ENCODE assay signal across 8 mouse cellular contexts in genomic region chr17:21708401-21708800, GRCm38 (mm10). TPM values are rescaled to one million over a fixed set of nuclear protein-coding genes. Genes with fewer than 3 reads are reported as not detected.
DNase-seq lines count a peak whose midpoint lies in the region; ATAC-seq lines count a peak whose summit lies in the region.

No protein-coding gene starts in this region.

- peak overlapping the region; percentile 46 for H3K4me2 ChIP-seq in kidney, embryonic 14.5 days (replicated peaks; ENCODE audit: low read depth, low read length)
- H3K4me2 ChIP-seq in embryonic facial prominence, embryonic 13.5 days: peak overlapping the region; percentile 59
- H3K4me2 ChIP-seq in limb, embryonic 11.5 days (ENCODE audit: low read depth, severe bottlenecking): peak overlapping the region; percentile 56

- no peaks in the 10 kb centered on the region for H3K27me3 ChIP-seq in kidney, embryonic 14.5 days (ENCODE audit: control insufficient read depth, insufficient read depth, low read length)
- no peaks in the 10 kb centered on the region for H3K27me3 ChIP-seq in embryonic facial prominence, embryonic 13.5 days
- H3K27me3 ChIP-seq in limb, embryonic 11.5 days (ENCODE audit: control insufficient read depth, insufficient read depth, low read length): no peaks in the 10 kb centered on the region

- 41% methylated on average over 2 of the region's 2 CpGs for WGBS in kidney, embryonic 14.5 days
- 30% methylated on average over 2 of the region's 2 CpGs for WGBS in embryonic facial prominence, embryonic 13.5 days
- 70% methylated on average over 2 of the region's 2 CpGs for WGBS in limb, embryonic 11.5 days

- H3K27ac ChIP-seq in kidney, embryonic 14.5 days (ENCODE audit: low read depth, low read length): no peak overlapping the region
- H3K27ac ChIP-seq in embryonic facial prominence, embryonic 13.5 days: no peak overlapping the region
- H3K27ac ChIP-seq in limb, embryonic 11.5 days (replicated peaks; ENCODE audit: low read depth, low read length): no peak overlapping the region

- no peak for DNase-seq in kidney, adult 11 months
- no peak for DNase-seq in limb, embryonic 11.5 days (ENCODE audit: low spot score)
- DNase-seq in naive thymus-derived CD4-positive, alpha-beta T cell, adult 2 months (ENCODE audit: low read depth): peak; percentile 16
- no peak for DNase-seq in retina, embryonic 14.5 days (ENCODE audit: low spot score)
- DNase-seq in gastrocnemius, postnatal 36 days: no peak
- no peak for DNase-seq in gastrocnemius, adult 8-10 months (ENCODE audit: low spot score in 2 of 2)

- ATAC-seq in kidney, embryonic 14.5 days (ENCODE audit: low FRiP score, low TSS enrichment): no peak
- ATAC-seq in embryonic facial prominence, embryonic 13.5 days (ENCODE audit: insufficient number of reproducible peaks, insufficient read depth, low FRiP score, low TSS enrichment, low read depth): no peak
- ATAC-seq in limb, embryonic 11.5 days (ENCODE audit: insufficient number of reproducible peaks, low FRiP score, low TSS enrichment, low read depth): no peak

- peaks cover 10% of the 10 kb centered on the region for H3K36me3 ChIP-seq in kidney, embryonic 14.5 days (ENCODE audit: control insufficient read depth, insufficient read depth, low read length)
- peaks cover 18% of the 10 kb centered on the region for H3K36me3 ChIP-seq in embryonic facial prominence, embryonic 13.5 days
- H3K36me3 ChIP-seq in limb, embryonic 11.5 days (ENCODE audit: control insufficient read depth, insufficient read depth, low read length): peaks cover 4% of the 10 kb centered on the region; the same call in 1 of the 2 replicates

- H3K9me3 ChIP-seq in kidney, embryonic 14.5 days (ENCODE audit: control insufficient read depth, low read length): no peaks in the 10 kb centered on the region; the same call in 1 of the 2 replicates
- no peaks in the 10 kb centered on the region for H3K9me3 ChIP-seq in embryonic facial prominence, embryonic 13.5 days
- no peaks in the 10 kb centered on the region for H3K9me3 ChIP-seq in limb, embryonic 11.5 days (ENCODE audit: control insufficient read depth, low read length)

- peaks cover 7% of the 10 kb centered on the region; the same call in 1 of the 2 replicates for H3K4me1 ChIP-seq in kidney, embryonic 14.5 days (ENCODE audit: control insufficient read depth, insufficient read depth, low read length)
- H3K4me1 ChIP-seq in embryonic facial prominence, embryonic 13.5 days: peaks cover 9% of the 10 kb centered on the region
- H3K4me1 ChIP-seq in limb, embryonic 11.5 days (ENCODE audit: control insufficient read depth, insufficient read depth, low read length): no peaks in the 10 kb centered on the region

- peak overlapping the region; percentile 67; the same call in 1 of the 2 replicates for H3K9ac ChIP-seq in kidney, embryonic 14.5 days (ENCODE audit: low read depth, low read length)
- peak overlapping the region; percentile 62 for H3K9ac ChIP-seq in embryonic facial prominence, embryonic 13.5 days
- H3K9ac ChIP-seq in limb, embryonic 11.5 days (ENCODE audit: low read length): peak overlapping the region; percentile 35

- peak overlapping the region; percentile 63 for H3K4me3 ChIP-seq in kidney, embryonic 14.5 days (ENCODE audit: low read length)
- H3K4me3 ChIP-seq in embryonic facial prominence, embryonic 13.5 days: peak overlapping the region; percentile 74
- H3K4me3 ChIP-seq in limb, embryonic 11.5 days (ENCODE audit: low read depth, low read length): peak overlapping the region; percentile 53

- intact Hi-C loops in gastrocnemius, postnatal 36 days (cut with DNase I): no loop called here

RNA-seq across cellular contexts. Expression of gene Zfp760, which starts 0.9 kb away (rescaled TPM):
- polyA plus RNA-seq in kidney, embryonic 14.5 days (2014; fragmentation: Nextera tagmentation; extraction: Ambion mirVana): 12.9 and 18.4 TPM in 2 replicates
- polyA plus RNA-seq in embryonic facial prominence, embryonic 13.5 days (2015; fragmentation: Nextera tagmentation; extraction: Ambion mirVana): 14.4 and 17.8 TPM in 2 replicates
- polyA plus RNA-seq in limb, embryonic 11.5 days (2014; fragmentation: Nextera tagmentation; extraction: Ambion mirVana): 20.8 and 25.8 TPM in 2 replicates
- total RNA-seq in gastrocnemius, postnatal 36 days (2021): under 1 TPM; 0.94 to 0.97 TPM
- total RNA-seq in gastrocnemius, adult 8-10 months (2022): under 1 TPM; 0.51 to 0.91 (median 0.77) TPM

RNA-seq across cellular contexts. Expression of gene Gm10226, which starts 16.7 kb away (rescaled TPM):
- 6.1 and 7.7 TPM in 2 replicates for polyA plus RNA-seq in kidney, embryonic 14.5 days (2014; fragmentation: Nextera tagmentation; extraction: Ambion mirVana)
- 5.8 and 8.9 TPM in 2 replicates for polyA plus RNA-seq in embryonic facial prominence, embryonic 13.5 days (2015; fragmentation: Nextera tagmentation; extraction: Ambion mirVana)
- 9.4 and 10.1 TPM in 2 replicates for polyA plus RNA-seq in limb, embryonic 11.5 days (2014; fragmentation: Nextera tagmentation; extraction: Ambion mirVana)
- total RNA-seq in gastrocnemius, postnatal 36 days (2021): not detected
- 1 to 10 TPM in 2 of 4 experiments, not detected in 2; 1.9 to 3.4 TPM for total RNA-seq in gastrocnemius, adult 8-10 months (2022)

RNA-seq across cellular contexts. Expression of gene Zfp229, which starts 22.2 kb away (rescaled TPM):
- 5.1 and 8.8 TPM in 2 replicates for polyA plus RNA-seq in kidney, embryonic 14.5 days (2014; fragmentation: Nextera tagmentation; extraction: Ambion mirVana)
- 7.0 and 8.5 TPM in 2 replicates for polyA plus RNA-seq in embryonic facial prominence, embryonic 13.5 days (2015; fragmentation: Nextera tagmentation; extraction: Ambion mirVana)
- polyA plus RNA-seq in limb, embryonic 11.5 days (2014; fragmentation: Nextera tagmentation; extraction: Ambion mirVana): 8.4 and 10.4 TPM in 2 replicates
- total RNA-seq in gastrocnemius, postnatal 36 days (2021): 1 to 10 TPM; 3.4 to 5.7 TPM
- 1 to 10 TPM; 4.3 to 6.4 (median 5.7) TPM for total RNA-seq in gastrocnemius, adult 8-10 months (2022)

RNA-seq across cellular contexts. Expression of gene Zfp983, which starts 58.0 kb away (rescaled TPM):
- 2.6 and 4.4 TPM in 2 replicates for polyA plus RNA-seq in kidney, embryonic 14.5 days (2014; fragmentation: Nextera tagmentation; extraction: Ambion mirVana)
- 6.1 and 7.2 TPM in 2 replicates for polyA plus RNA-seq in embryonic facial prominence, embryonic 13.5 days (2015; fragmentation: Nextera tagmentation; extraction: Ambion mirVana)
- polyA plus RNA-seq in limb, embryonic 11.5 days (2014; fragmentation: Nextera tagmentation; extraction: Ambion mirVana): 4.8 and 4.9 TPM in 2 replicates
- 1 to 10 TPM; 1.1 to 1.5 TPM for total RNA-seq in gastrocnemius, postnatal 36 days (2021)
- 1 to 10 TPM in 3 of 4 experiments, under 1 TPM in 1; 0.88 to 1.5 (median 1.4) TPM for total RNA-seq in gastrocnemius, adult 8-10 months (2022)
